Mouse (Mus musculus) heart, postnatal 0 days (tissue): Measurements from ENCODE around the gene Avpr2. TPM values are rescaled to one million over a fixed set of nuclear protein-coding genes. Genes with fewer than 3 reads are reported as not detected.

Experiments
- ATAC-seq: fragments of 200-750 bp; cut with Nextera tagmentation; 2 replicates; pipeline ENCODE4 v1.8.0; 2017; ENCODE audit warnings: low read depth, moderate number of reproducible peaks, moderate library complexity; ENCODE audit not compliant: insufficient read depth
- DNase-seq: peaks from one replicate; pipeline ENCODE4 v3.0.0-alpha.2; 2016; ENCODE audit warnings: low spot score
- H3K27ac ChIP-seq: fragments of 300-500 bp; sonication (generic); 2 replicates; pipeline ENCODE4 v1.5.1; 2014; ENCODE audit warnings: low read depth, mild to moderate bottlenecking
- H3K27me3 ChIP-seq: fragments of 300-500 bp; sonication (generic); 2 replicates; pipeline ENCODE4 v1.6.1; 2014; ENCODE audit warnings: low read length, mixed read lengths; ENCODE audit not compliant: control insufficient read depth, insufficient read depth
- H3K36me3 ChIP-seq: fragments of 300-500 bp; sonication (generic); replicated peaks from 2 replicates; pipeline ENCODE4 v1.6.1; 2014; ENCODE audit warnings: low read length, mixed read lengths; ENCODE audit not compliant: control insufficient read depth, insufficient read depth
- H3K4me1 ChIP-seq: fragments of 300-500 bp; sonication (generic); 2 replicates; pipeline ENCODE4 v1.6.1; 2014; ENCODE audit warnings: antibody characterized with exemption; ENCODE audit not compliant: control insufficient read depth, insufficient read depth
- H3K4me2 ChIP-seq: fragments of 300-500 bp; sonication (generic); 2 replicates; pipeline ENCODE4 v1.6.1; 2014; ENCODE audit warnings: low read depth, mild to moderate bottlenecking, low read length, moderate library complexity
- H3K4me3 ChIP-seq: fragments of 300-500 bp; sonication (generic); 2 replicates; pipeline ENCODE4 v1.5.1; 2014; ENCODE audit warnings: low read depth, low read length
- H3K9ac ChIP-seq: fragments of 300-500 bp; sonication (generic); replicated peaks from 2 replicates; pipeline ENCODE4 v1.6.1; 2014; ENCODE audit warnings: low read depth, low read length, mixed read lengths
- H3K9me3 ChIP-seq: fragments of 300-500 bp; sonication (generic); replicated peaks from 2 replicates; pipeline ENCODE4 v1.6.1; 2016; ENCODE audit warnings: low read length; ENCODE audit not compliant: control insufficient read depth
- CTCF ChIP-seq: IDR thresholded peaks from 2 replicates; pipeline ENCODE4 v1.5.1; 2016; ENCODE audit warnings: antibody characterized with exemption, control low read depth, low read depth
- EP300 ChIP-seq: IDR thresholded peaks from 2 replicates; pipeline ENCODE4 v1.6.1; 2016; ENCODE audit warnings: antibody characterized with exemption, low read depth
- WGBS: fragments of 180-500 bp; shearing (Covaris S2); extraction: QIAGEN DNeasy Blood & Tissue Kit; methylation state at CpG from one replicate; pipeline ENCODE4 v1.1.7; 2014; 5-methylcytosine and 5-hydroxymethylcytosine counted together
- polyA plus RNA-seq: library from polyadenylated mRNA; unstranded; fragments of >200 nt; fragmentation: Nextera tagmentation; extraction: Ambion mirVana; gene quantifications from 2 replicates; pipeline ENCODE4 v1.2.1, GENCODE M21; 2015
- total RNA-seq: library from RNA; depleted of rRNA; stranded (reverse); fragments of >200 nt; gene quantifications from 2 replicates; pipeline ENCODE4 v1.2.3, GENCODE M21; 2014; ENCODE audit warnings: low replicate concordance

Gene Avpr2
- total and polyA plus RNA-seq, 2 experiments from 2014 or later: not detected

GRCm38 (mm10) chrX:73897959-73898358 is 6.1 kb downstream of the Avpr2 start:
- Histone ChIP-seq H3K4me3 (no peak overlapping the region), H3K4me2 (no peak overlapping the region), H3K36me3 (no peaks in the 10 kb centered on the region), H3K27ac (no peak overlapping the region), H3K4me1 (no peaks in the 10 kb centered on the region), H3K27me3 (0 out of 2 replicates have a peak, but pooled peaks cover 3% of the 10 kb centered on the region), H3K9ac (no peak overlapping the region), H3K9me3 (no peaks in the 10 kb centered on the region)
- DNase-seq (no peak), ATAC-seq (0 out of 2 replicates have a peak, but pooled peaks have one; percentile 36)
- WGBS: 35% methylated on average over 3 of the region's 3 CpGs
- no peak for TF ChIP-seq EP300
- TF ChIP-seq CTCF: peak; percentile 22

- Histone ChIP-seq H3K4me1 (no peaks in the 10 kb centered on the region), H3K9me3 (no peaks in the 10 kb centered on the region), H3K27me3 (no peaks in the 10 kb centered on the region), H3K9ac (no peak overlapping the region), H3K27ac (no peak overlapping the region), H3K4me3 (no peak overlapping the region; the same call in 1 of the 2 replicates), H3K36me3 (no peaks in the 10 kb centered on the region), H3K4me2 (peak overlapping the region; percentile 15; the same call in 1 of the 2 replicates)
- TF ChIP-seq CTCF (no peak), EP300 (no peak)
- ATAC-seq: no peak
- 71% methylated on average over 1 of the region's 1 CpGs for WGBS
- DNase-seq: no peak
These were observed 18.1 kb downstream of the Avpr2 start for GRCm38 (mm10) chrX:73910049-73910448.

GRCm38 (mm10) chrX:73910451-73910850 is 18.5 kb downstream of the Avpr2 start:
- Histone ChIP-seq H3K9ac (no peak overlapping the region), H3K4me2 (peak overlapping the region; percentile 37; the same call in 1 of the 2 replicates), H3K4me1 (no peaks in the 10 kb centered on the region), H3K9me3 (no peaks in the 10 kb centered on the region), H3K36me3 (no peaks in the 10 kb centered on the region), H3K27ac (no peak overlapping the region), H3K27me3 (no peaks in the 10 kb centered on the region), H3K4me3 (peak overlapping the region; percentile 21; the same call in 1 of the 2 replicates)
- TF ChIP-seq CTCF: no peak
- no peak for TF ChIP-seq EP300
- ATAC-seq (no peak), DNase-seq (no peak)

GRCm38 (mm10) chrX:73911156-73911555 is 19.3 kb downstream of the Avpr2 start:
- DNase-seq: no peak
- H3K4me3 ChIP-seq: peak overlapping the region; percentile 21; the same call in 1 of the 2 replicates
- no peaks in the 10 kb centered on the region for H3K36me3 ChIP-seq
- no peaks in the 10 kb centered on the region for H3K27me3 ChIP-seq
- TF ChIP-seq CTCF (no peak), EP300 (no peak)
- 31% methylated on average over 20 of the region's 26 CpGs for WGBS
- H3K9ac ChIP-seq: no peak overlapping the region
- H3K27ac ChIP-seq: peak overlapping the region; percentile 53; the same call in 1 of the 2 replicates
- H3K4me2 ChIP-seq: peak overlapping the region; percentile 37
- H3K9me3 ChIP-seq: no peaks in the 10 kb centered on the region
- H3K4me1 ChIP-seq: no peaks in the 10 kb centered on the region
- ATAC-seq: no peak

GRCm38 (mm10) chrX:73911588-73911987 is 19.7 kb downstream of the Avpr2 start:
- Histone ChIP-seq H3K4me1 (no peaks in the 10 kb centered on the region), H3K4me2 (no peak overlapping the region; the same call in 1 of the 2 replicates), H3K36me3 (no peaks in the 10 kb centered on the region), H3K27me3 (no peaks in the 10 kb centered on the region), H3K9ac (no peak overlapping the region), H3K4me3 (no peak overlapping the region), H3K27ac (peak overlapping the region; percentile 53; the same call in 1 of the 2 replicates), H3K9me3 (no peaks in the 10 kb centered on the region)
- WGBS: 69% methylated on average over 2 of the region's 2 CpGs
- no peak for TF ChIP-seq CTCF
- ATAC-seq (no peak), DNase-seq (no peak)
